Mouse (Mus musculus) stomach, embryonic 15.5 days (tissue): Measurements from ENCODE around the gene Tln1. TPM values are rescaled to one million over a fixed set of nuclear protein-coding genes. Genes with fewer than 3 reads are reported as not detected.
A peak's percentile ranks its signal among the peaks of the same experiment; 100 is the strongest.

Experiments used
- ATAC-seq: fragments of 200-750 bp; cut with Nextera tagmentation; 2 replicates; pipeline ENCODE4 v1.8.0; 2017; ENCODE audit warnings: low read depth, moderate number of reproducible peaks, moderate TSS enrichment; ENCODE audit not compliant: insufficient read depth, low FRiP score
- H3K27ac ChIP-seq: fragments of 300-500 bp; sonication (generic); 2 replicates; pipeline ENCODE4 v1.5.1; 2015; ENCODE audit warnings: mild to moderate bottlenecking, inconsistent platforms
- H3K27me3 ChIP-seq: fragments of 300-500 bp; sonication (generic); replicated peaks from 2 replicates; pipeline ENCODE4 v1.6.1; 2015; ENCODE audit warnings: inconsistent platforms
- H3K36me3 ChIP-seq: fragments of 300-500 bp; sonication (generic); 2 replicates; pipeline ENCODE4 v1.6.1; 2015; ENCODE audit warnings: inconsistent platforms
- H3K4me1 ChIP-seq: fragments of 300-500 bp; sonication (generic); 2 replicates; pipeline ENCODE4 v1.6.1; 2015; ENCODE audit warnings: inconsistent platforms
- H3K4me2 ChIP-seq: fragments of 300-500 bp; sonication (generic); 2 replicates; pipeline ENCODE4 v1.6.1; 2015; ENCODE audit warnings: mild to moderate bottlenecking, inconsistent platforms
- H3K4me3 ChIP-seq: fragments of 300-500 bp; sonication (generic); replicated peaks from 2 replicates; pipeline ENCODE4 v1.5.1; 2015; ENCODE audit warnings: inconsistent platforms
- H3K9ac ChIP-seq: fragments of 300-500 bp; sonication (generic); 2 replicates; pipeline ENCODE4 v1.6.1; 2015; ENCODE audit warnings: inconsistent platforms
- H3K9me3 ChIP-seq: fragments of 300-500 bp; sonication (generic); 2 replicates; pipeline ENCODE4 v1.6.1; 2016; ENCODE audit warnings: inconsistent platforms
- WGBS: fragments of 180-500 bp; shearing (Covaris S2); methylation state at CpG from one replicate; pipeline ENCODE4 v1.1.7; 2015; 5-methylcytosine and 5-hydroxymethylcytosine counted together
- polyA plus RNA-seq: library from polyadenylated mRNA; unstranded; fragments of >200 nt; fragmentation: Nextera tagmentation; extraction: Ambion mirVana; gene quantifications from 2 replicates; pipeline ENCODE4 v1.2.1, GENCODE M21; 2015

Tln1 gene
- polyA plus RNA-seq, 1 experiment from 2014 or later = 81.1 TPM

- Histone ChIP-seq H3K27ac (no peak overlapping the region), H3K4me1 (peaks cover 30% of the 10 kb centered on the region), H3K4me2 (no peak overlapping the region), H3K27me3 (no peaks in the 10 kb centered on the region), H3K9me3 (no peaks in the 10 kb centered on the region), H3K4me3 (no peak overlapping the region), H3K36me3 (peaks cover 24% of the 10 kb centered on the region), H3K9ac (no peak overlapping the region)
- ATAC-seq = no peak
- 74% methylated on average over 2 of the region's 2 CpGs for WGBS
Observed at GRCm38 (mm10) chr4:43575356-43575755, 12.9 kb upstream of the Tln1 start.

GRCm38 (mm10) chr4:43573561-43573960 is 11.1 kb upstream of the Tln1 start:
- ATAC-seq = no peak
- peaks cover 19% of the 10 kb centered on the region for H3K4me1 ChIP-seq
- H3K9me3 ChIP-seq = no peaks in the 10 kb centered on the region

GRCm38 (mm10) chr4:43571395-43572045 is 9.0 kb upstream of the Tln1 start:
- no peak for ATAC-seq
- Histone ChIP-seq H3K27me3 (no peaks in the 10 kb centered on the region), H3K27ac (no peak overlapping the region), H3K9me3 (no peaks in the 10 kb centered on the region), H3K9ac (no peak overlapping the region), H3K4me3 (no peak overlapping the region), H3K4me2 (no peak overlapping the region), H3K36me3 (peaks cover 58% of the 10 kb centered on the region), H3K4me1 (peaks cover 5% of the 10 kb centered on the region; the same call in 1 of the 2 replicates)
- 81% methylated on average over 6 of the region's 6 CpGs for WGBS

More at GRCm38 (mm10) chr4:43573561-43573960, 11.1 kb upstream of the Tln1 start:
- Histone ChIP-seq H3K27ac (no peak overlapping the region), H3K27me3 (no peaks in the 10 kb centered on the region), H3K4me2 (no peak overlapping the region), H3K9ac (no peak overlapping the region), H3K4me3 (no peak overlapping the region), H3K36me3 (peaks cover 38% of the 10 kb centered on the region)
- WGBS = 88% methylated on average over 4 of the region's 4 CpGs

GRCm38 (mm10) chr4:43567140-43567539 is 4.6 kb upstream of the Tln1 start:
- Histone ChIP-seq H3K4me3 (no peak overlapping the region), H3K27ac (no peak overlapping the region), H3K9me3 (no peaks in the 10 kb centered on the region), H3K4me2 (no peak overlapping the region), H3K9ac (no peak overlapping the region), H3K36me3 (peaks cover 74% of the 10 kb centered on the region), H3K27me3 (no peaks in the 10 kb centered on the region), H3K4me1 (peaks cover 12% of the 10 kb centered on the region; the same call in 1 of the 2 replicates)
- ATAC-seq = no peak
- 93% methylated on average over 9 of the region's 9 CpGs for WGBS

GRCm38 (mm10) chr4:43564231-43564630 is 1.7 kb upstream of the Tln1 start:
- Histone ChIP-seq H3K27ac (no peak overlapping the region), H3K27me3 (no peaks in the 10 kb centered on the region), H3K4me2 (no peak overlapping the region), H3K36me3 (peaks cover 48% of the 10 kb centered on the region), H3K4me1 (peaks cover 30% of the 10 kb centered on the region), H3K4me3 (no peak overlapping the region), H3K9me3 (no peaks in the 10 kb centered on the region), H3K9ac (no peak overlapping the region)
- no peak for ATAC-seq
- 38% methylated on average over 2 of the region's 2 CpGs for WGBS

- no peaks in the 10 kb centered on the region for H3K9me3 ChIP-seq
- peak overlapping the region; percentile 100; the same call in 1 of the 2 replicates for H3K27ac ChIP-seq
- peak overlapping the region; percentile 73 for H3K4me2 ChIP-seq
- H3K4me1 ChIP-seq = peaks cover 37% of the 10 kb centered on the region
- 63% methylated on average over 4 of the region's 4 CpGs for WGBS
- H3K36me3 ChIP-seq = peaks cover 41% of the 10 kb centered on the region
- peak overlapping the region; percentile 36; the same call in 1 of the 2 replicates for H3K9ac ChIP-seq
- no peaks in the 10 kb centered on the region for H3K27me3 ChIP-seq
- no peak for ATAC-seq
- H3K4me3 ChIP-seq = peak overlapping the region; percentile 78
Observed at GRCm38 (mm10) chr4:43563601-43563875, 1.0 kb upstream of the Tln1 start.

- H3K27ac ChIP-seq = peak overlapping the region; percentile 100
- peak overlapping the region; percentile 73 for H3K4me2 ChIP-seq
- peaks cover 42% of the 10 kb centered on the region for H3K4me1 ChIP-seq
- H3K27me3 ChIP-seq = no peaks in the 10 kb centered on the region
- H3K9ac ChIP-seq = peak overlapping the region; percentile 36
- WGBS = 3% methylated on average over 22 of the region's 22 CpGs
- no peaks in the 10 kb centered on the region for H3K9me3 ChIP-seq
- H3K4me3 ChIP-seq = peak overlapping the region; percentile 78
- H3K36me3 ChIP-seq = peaks cover 35% of the 10 kb centered on the region
- ATAC-seq = no peak
Observed at GRCm38 (mm10) chr4:43562769-43563600, 494 bp upstream of the Tln1 start.

- peak; percentile 27; the same call in 1 of the 2 replicates for ATAC-seq
- Histone ChIP-seq H3K36me3 (peaks cover 28% of the 10 kb centered on the region), H3K27me3 (no peaks in the 10 kb centered on the region), H3K9me3 (no peaks in the 10 kb centered on the region), H3K9ac (peak overlapping the region; percentile 62), H3K27ac (peak overlapping the region; percentile 100), H3K4me2 (peak overlapping the region; percentile 73), H3K4me1 (peaks cover 51% of the 10 kb centered on the region), H3K4me3 (peak overlapping the region; percentile 78)
- WGBS = 1% methylated on average over 16 of the region's 16 CpGs
Observed at GRCm38 (mm10) chr4:43561436-43561996, 975 bp downstream of the Tln1 start.

GRCm38 (mm10) chr4:43560976-43561375 is 1.5 kb downstream of the Tln1 start:
- Histone ChIP-seq H3K4me3 (peak overlapping the region; percentile 78), H3K27me3 (no peaks in the 10 kb centered on the region), H3K4me1 (peaks cover 51% of the 10 kb centered on the region), H3K4me2 (peak overlapping the region; percentile 73), H3K36me3 (peaks cover 28% of the 10 kb centered on the region), H3K27ac (peak overlapping the region; percentile 100), H3K9me3 (no peaks in the 10 kb centered on the region), H3K9ac (peak overlapping the region; percentile 44; the same call in 1 of the 2 replicates)
- ATAC-seq = no peak
- WGBS = 19% methylated on average over 2 of the region's 2 CpGs

GRCm38 (mm10) chr4:43560243-43560611 is 2.3 kb downstream of the Tln1 start:
- Histone ChIP-seq H3K27ac (peak overlapping the region; percentile 93; the same call in 1 of the 2 replicates), H3K9ac (no peak overlapping the region), H3K9me3 (no peaks in the 10 kb centered on the region), H3K36me3 (peaks cover 28% of the 10 kb centered on the region), H3K4me2 (peak overlapping the region; percentile 73), H3K27me3 (no peaks in the 10 kb centered on the region), H3K4me3 (peak overlapping the region; percentile 78), H3K4me1 (peaks cover 51% of the 10 kb centered on the region)
- 30% methylated on average over 6 of the region's 6 CpGs for WGBS
- no peak for ATAC-seq

GRCm38 (mm10) chr4:43559519-43560242 is 2.8 kb downstream of the Tln1 start:
- Histone ChIP-seq H3K4me3 (peak overlapping the region; percentile 78), H3K27me3 (no peaks in the 10 kb centered on the region), H3K27ac (peak overlapping the region; percentile 93), H3K36me3 (peaks cover 30% of the 10 kb centered on the region), H3K4me1 (peaks cover 51% of the 10 kb centered on the region), H3K9ac (0 out of 2 replicates have a peak overlapping the region, but pooled peaks have one; percentile 1), H3K9me3 (no peaks in the 10 kb centered on the region), H3K4me2 (peak overlapping the region; percentile 73)
- ATAC-seq = no peak
- WGBS = 60% methylated on average over 13 of the region's 13 CpGs
